Mouse (Mus musculus): ENCODE results near the gene Ino80.
A peak's percentile ranks its signal among the peaks of the same experiment; 100 is the strongest.
"Not testable (repeated sequence)": the region's sequence is repeated elsewhere in the genome, so short reads cannot be mapped to it uniquely, and the experiment has no call there.

Gene Ino80

GRCm38 (mm10) chr2:119477571-119478396, at the start of gene Ino80:
Gene Ino80 (minus strand): TSS chr2:119477687.
- no peaks in the 10 kb centered on the region for H3K27me3 ChIP-seq (ENCODE audit: control insufficient read depth, insufficient read depth, low read length, poor library complexity, severe bottlenecking)
- no peaks in the 10 kb centered on the region for H3K36me3 ChIP-seq (ENCODE audit: control insufficient read depth, insufficient read depth, low read length, poor library complexity, severe bottlenecking)
- DNase-seq (ENCODE audit: low read depth, low spot score) = peak; percentile 99

GRCm38 (mm10) chr2:119525422-119525821, 47.9 kb upstream of the Ino80 start:
- Histone ChIP-seq H3K36me3 (ENCODE audit: control insufficient read depth, insufficient read depth, low read length, poor library complexity, severe bottlenecking) (no peaks in the 10 kb centered on the region), H3K27me3 (ENCODE audit: control insufficient read depth, insufficient read depth, low read length, poor library complexity, severe bottlenecking) (no peaks in the 10 kb centered on the region)
- no peak for DNase-seq (ENCODE audit: low read depth, low spot score)

GRCm38 (mm10) chr2:119523836-119524235, 46.3 kb upstream of the Ino80 start:
- no peaks in the 10 kb centered on the region for H3K27me3 ChIP-seq (ENCODE audit: control insufficient read depth, insufficient read depth, low read length, poor library complexity, severe bottlenecking)
- DNase-seq (ENCODE audit: low read depth, low spot score) = no peak
- H3K36me3 ChIP-seq (ENCODE audit: control insufficient read depth, insufficient read depth, low read length, poor library complexity, severe bottlenecking) = no peaks in the 10 kb centered on the region

- peak; percentile 9 for DNase-seq (ENCODE audit: low read depth, low spot score)
- H3K27me3 ChIP-seq (ENCODE audit: control insufficient read depth, insufficient read depth, low read length, poor library complexity, severe bottlenecking) = no peaks in the 10 kb centered on the region
- H3K36me3 ChIP-seq (ENCODE audit: control insufficient read depth, insufficient read depth, low read length, poor library complexity, severe bottlenecking) = no peaks in the 10 kb centered on the region
Measured at GRCm38 (mm10) chr2:119520550-119520949, 43.1 kb upstream of the Ino80 start.

- Histone ChIP-seq H3K36me3 (ENCODE audit: control insufficient read depth, insufficient read depth, low read length, poor library complexity, severe bottlenecking) (no peaks in the 10 kb centered on the region), H3K27me3 (ENCODE audit: control insufficient read depth, insufficient read depth, low read length, poor library complexity, severe bottlenecking) (no peaks in the 10 kb centered on the region)
- peak; percentile 69 for DNase-seq (ENCODE audit: low read depth, low spot score)
Measured at GRCm38 (mm10) chr2:119516811-119517210, 39.3 kb upstream of the Ino80 start.

GRCm38 (mm10) chr2:119514026-119514522, 36.6 kb upstream of the Ino80 start:
- H3K27me3 ChIP-seq (ENCODE audit: control insufficient read depth, insufficient read depth, low read length, poor library complexity, severe bottlenecking) = no peaks in the 10 kb centered on the region

GRCm38 (mm10) chr2:119512292-119512691, 34.8 kb upstream of the Ino80 start:
- Histone ChIP-seq H3K36me3 (ENCODE audit: control insufficient read depth, insufficient read depth, low read length, poor library complexity, severe bottlenecking) (no peaks in the 10 kb centered on the region), H3K27me3 (ENCODE audit: control insufficient read depth, insufficient read depth, low read length, poor library complexity, severe bottlenecking) (no peaks in the 10 kb centered on the region)
- peak; percentile 30 for DNase-seq (ENCODE audit: low read depth, low spot score)

More at GRCm38 (mm10) chr2:119514026-119514522, 36.6 kb upstream of the Ino80 start:
- DNase-seq (ENCODE audit: low read depth, low spot score) = no peak
- no peaks in the 10 kb centered on the region for H3K36me3 ChIP-seq (ENCODE audit: control insufficient read depth, insufficient read depth, low read length, poor library complexity, severe bottlenecking)

GRCm38 (mm10) chr2:119510856-119511255, 33.4 kb upstream of the Ino80 start:
- Histone ChIP-seq H3K27me3 (ENCODE audit: control insufficient read depth, insufficient read depth, low read length, poor library complexity, severe bottlenecking) (no peaks in the 10 kb centered on the region), H3K36me3 (ENCODE audit: control insufficient read depth, insufficient read depth, low read length, poor library complexity, severe bottlenecking) (no peaks in the 10 kb centered on the region)
- DNase-seq (ENCODE audit: low read depth, low spot score) = no peak

- not testable (repeated sequence) for DNase-seq (ENCODE audit: low read depth, low spot score); H3K27me3 ChIP-seq (ENCODE audit: control insufficient read depth, insufficient read depth, low read length, poor library complexity, severe bottlenecking); H3K36me3 ChIP-seq (ENCODE audit: control insufficient read depth, insufficient read depth, low read length, poor library complexity, severe bottlenecking)
Measured at GRCm38 (mm10) chr2:119508518-119508917, 31.0 kb upstream of the Ino80 start.

- Histone ChIP-seq H3K36me3 (ENCODE audit: control insufficient read depth, insufficient read depth, low read length, poor library complexity, severe bottlenecking) (no peaks in the 10 kb centered on the region), H3K27me3 (ENCODE audit: control insufficient read depth, insufficient read depth, low read length, poor library complexity, severe bottlenecking) (no peaks in the 10 kb centered on the region)
- DNase-seq (ENCODE audit: low read depth, low spot score) = peak; percentile 36
Measured at GRCm38 (mm10) chr2:119507108-119507507, 29.6 kb upstream of the Ino80 start.

- no peak for DNase-seq (ENCODE audit: low read depth, low spot score)
- H3K27me3 ChIP-seq (ENCODE audit: control insufficient read depth, insufficient read depth, low read length, poor library complexity, severe bottlenecking) = no peaks in the 10 kb centered on the region
- no peaks in the 10 kb centered on the region for H3K36me3 ChIP-seq (ENCODE audit: control insufficient read depth, insufficient read depth, low read length, poor library complexity, severe bottlenecking)
Measured at GRCm38 (mm10) chr2:119500965-119501652, 23.6 kb upstream of the Ino80 start.

GRCm38 (mm10) chr2:119498859-119499258, 21.4 kb upstream of the Ino80 start:
- Histone ChIP-seq H3K27me3 (ENCODE audit: control insufficient read depth, insufficient read depth, low read length, poor library complexity, severe bottlenecking) (no peaks in the 10 kb centered on the region), H3K36me3 (ENCODE audit: control insufficient read depth, insufficient read depth, low read length, poor library complexity, severe bottlenecking) (no peaks in the 10 kb centered on the region)
- no peak for DNase-seq (ENCODE audit: low read depth, low spot score)

GRCm38 (mm10) chr2:119496082-119496481, 18.6 kb upstream of the Ino80 start:
- no peak for DNase-seq (ENCODE audit: low read depth, low spot score)
- H3K36me3 ChIP-seq (ENCODE audit: control insufficient read depth, insufficient read depth, low read length, poor library complexity, severe bottlenecking) = no peaks in the 10 kb centered on the region
- H3K27me3 ChIP-seq (ENCODE audit: control insufficient read depth, insufficient read depth, low read length, poor library complexity, severe bottlenecking) = no peaks in the 10 kb centered on the region

GRCm38 (mm10) chr2:119491953-119492352, 14.5 kb upstream of the Ino80 start:
- no peaks in the 10 kb centered on the region for H3K36me3 ChIP-seq (ENCODE audit: control insufficient read depth, insufficient read depth, low read length, poor library complexity, severe bottlenecking)
- DNase-seq (ENCODE audit: low read depth, low spot score) = no peak
- no peaks in the 10 kb centered on the region for H3K27me3 ChIP-seq (ENCODE audit: control insufficient read depth, insufficient read depth, low read length, poor library complexity, severe bottlenecking)

GRCm38 (mm10) chr2:119486488-119486887, 9.0 kb upstream of the Ino80 start:
- no peak for DNase-seq (ENCODE audit: low read depth, low spot score)
- Histone ChIP-seq H3K36me3 (ENCODE audit: control insufficient read depth, insufficient read depth, low read length, poor library complexity, severe bottlenecking) (no peaks in the 10 kb centered on the region), H3K27me3 (ENCODE audit: control insufficient read depth, insufficient read depth, low read length, poor library complexity, severe bottlenecking) (no peaks in the 10 kb centered on the region)

All from splenic B cell, adult 2 months (primary cell).